Mouse (Mus musculus): ENCODE data around the gene Myo16. TPM values are rescaled to one million over a fixed set of nuclear protein-coding genes. Genes with fewer than 3 reads are reported as not detected.

The Myo16 gene
- total RNA-seq, 2 experiments from 2014 or later, result not detected

DNA sequence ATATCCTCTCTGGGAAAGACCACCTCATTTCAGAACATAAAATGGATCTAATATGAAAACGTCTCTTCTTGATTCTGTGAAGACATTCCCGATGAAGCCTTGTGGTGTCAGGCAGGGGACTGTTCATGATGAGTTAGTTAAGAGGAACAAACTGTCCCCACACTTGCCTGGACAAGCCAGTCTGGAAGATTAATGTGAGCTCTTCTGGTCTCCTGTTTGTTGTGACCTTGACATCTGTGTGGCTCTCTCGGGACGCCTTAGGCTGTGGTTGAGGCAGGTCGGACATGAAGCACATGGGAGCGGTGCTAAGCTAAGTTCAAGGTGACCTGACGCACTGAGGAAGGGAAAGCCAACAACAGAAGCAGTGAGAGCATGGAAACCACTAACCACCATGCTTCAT is 291.3 kb downstream of the Myo16 start:
- no peak for ATAC-seq (replicated peaks; ENCODE audit: low FRiP score, poor library complexity, severe bottlenecking)

DNA sequence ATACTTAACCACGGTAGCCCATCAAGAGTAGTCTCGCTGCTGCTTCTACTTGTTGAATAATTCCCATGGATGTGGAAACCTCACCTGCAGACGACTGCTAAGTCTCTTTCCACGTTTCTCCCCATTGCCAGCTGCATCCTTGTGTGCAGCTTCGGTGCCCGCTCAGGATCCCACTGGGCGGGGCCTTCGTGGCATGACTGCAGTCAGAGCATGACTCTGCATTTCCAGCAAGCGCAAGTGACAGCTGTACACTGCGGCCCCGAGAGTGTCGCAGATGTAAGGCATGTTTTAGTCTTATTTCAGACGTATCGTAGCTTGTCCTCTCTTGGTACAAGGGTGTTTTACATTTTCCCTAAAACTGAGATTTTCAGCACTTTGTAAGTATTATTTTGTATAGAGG is 294.8 kb downstream of the Myo16 start:
- no peak for ATAC-seq (replicated peaks; ENCODE audit: low FRiP score, poor library complexity, severe bottlenecking)

DNA sequence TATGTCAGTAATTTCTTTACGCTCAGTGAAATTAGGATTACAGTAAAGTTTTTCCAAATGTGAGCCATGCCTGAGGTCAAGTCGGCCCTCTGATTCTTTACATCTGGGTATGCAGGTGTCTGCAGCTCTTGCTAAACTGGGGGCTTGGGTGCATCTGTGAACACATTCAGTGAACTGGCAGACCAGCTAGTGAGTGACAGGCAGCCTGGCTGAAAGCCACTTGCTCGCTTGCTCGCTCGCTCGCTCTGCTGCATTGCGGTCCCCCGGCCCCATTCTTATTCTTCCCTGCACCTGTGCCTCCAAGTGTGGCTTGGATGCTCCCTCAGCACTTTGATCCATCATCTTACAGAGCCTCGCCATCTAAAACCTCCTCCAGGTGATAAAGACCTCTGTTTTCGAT is 299.3 kb downstream of the Myo16 start:
- no peak for ATAC-seq (replicated peaks; ENCODE audit: low FRiP score, poor library complexity, severe bottlenecking)

DNA sequence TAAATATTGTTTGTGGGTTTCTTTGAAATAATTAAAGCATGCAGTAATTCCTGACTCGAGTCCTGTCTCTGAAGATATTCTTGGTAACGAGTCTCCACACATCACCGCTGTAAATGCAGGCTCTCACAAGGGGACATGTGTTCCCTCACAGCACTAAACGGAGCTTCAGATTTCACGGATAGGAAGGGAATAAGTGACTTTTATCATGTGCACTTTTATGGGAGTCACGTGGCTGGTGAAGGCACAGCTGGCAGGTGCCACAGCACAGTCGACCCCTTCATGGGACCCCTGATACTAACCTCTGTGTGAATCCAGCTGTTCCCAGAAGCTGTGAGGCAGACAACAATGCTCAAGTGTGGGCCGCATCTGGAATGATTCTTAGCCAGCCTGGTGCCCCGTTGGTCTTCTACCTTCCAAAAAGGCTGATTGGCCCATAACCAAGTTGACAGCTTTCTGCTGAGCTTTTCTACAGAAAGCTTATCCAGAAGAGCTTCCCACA is 304.5 kb downstream of the Myo16 start:
- no peak for ATAC-seq (replicated peaks; ENCODE audit: low FRiP score, poor library complexity, severe bottlenecking)

DNA sequence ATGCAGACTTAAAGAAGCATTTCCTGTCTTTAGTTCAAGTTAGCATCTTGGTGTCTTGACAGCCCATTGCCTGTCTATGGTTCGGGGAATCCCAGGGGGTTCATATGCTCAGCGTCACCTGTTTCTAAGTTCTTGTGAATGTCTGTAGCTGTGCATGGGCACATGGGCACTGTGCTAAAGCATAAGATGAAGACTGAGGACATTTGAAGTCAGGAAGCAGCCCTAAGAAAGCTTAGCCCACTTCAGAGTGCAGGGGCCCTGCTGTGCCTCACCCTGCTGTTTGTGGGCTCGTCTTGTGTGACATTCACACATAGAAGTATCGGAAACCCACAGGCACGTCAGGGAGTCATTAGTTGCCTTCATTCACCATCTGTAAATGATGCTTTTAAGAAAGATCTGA is 308.6 kb downstream of the Myo16 start:
- no peak for ATAC-seq (replicated peaks; ENCODE audit: low FRiP score, poor library complexity, severe bottlenecking)

DNA sequence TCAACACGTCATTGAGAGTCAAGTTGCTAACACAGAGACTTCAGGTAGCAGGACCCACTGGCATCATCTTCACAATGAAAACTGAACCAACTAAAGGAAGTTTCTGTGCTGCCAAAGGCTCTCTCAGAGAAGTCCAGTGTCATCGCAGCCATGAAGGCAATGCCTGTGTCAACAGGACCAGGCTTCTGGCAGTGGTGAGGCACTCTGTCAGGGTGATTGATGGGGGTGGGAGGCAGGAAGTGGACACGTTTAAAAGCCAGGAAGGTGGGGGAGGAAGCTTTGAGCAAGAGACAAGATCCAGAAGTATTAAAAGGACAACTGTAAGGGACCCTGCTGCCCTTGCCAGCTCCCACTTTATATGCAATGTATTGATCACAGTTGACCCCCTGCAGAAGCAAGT is 314.8 kb downstream of the Myo16 start:
- ATAC-seq (replicated peaks; ENCODE audit: low FRiP score, poor library complexity, severe bottlenecking), result no peak

DNA sequence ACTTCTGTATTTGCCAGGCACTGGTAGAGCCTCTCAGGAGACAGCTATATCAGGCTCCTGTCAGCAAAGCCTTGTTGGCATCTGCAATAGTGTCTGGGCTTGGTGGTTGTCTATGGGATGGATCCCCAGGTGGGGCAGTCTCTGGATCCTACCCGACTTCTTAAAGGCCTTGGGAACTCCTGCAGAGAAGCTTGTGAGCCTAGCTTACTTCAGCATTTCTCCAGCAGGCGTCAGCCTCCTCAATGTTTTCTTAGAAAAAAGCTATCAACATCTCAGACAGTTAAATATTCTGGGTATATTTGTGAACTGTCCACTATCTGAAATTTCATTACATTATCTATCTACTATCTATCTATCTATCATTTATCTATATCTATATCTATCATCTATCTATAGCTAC is 315.9 kb downstream of the Myo16 start:
- ATAC-seq (replicated peaks; ENCODE audit: low FRiP score, poor library complexity, severe bottlenecking), result no peak

DNA sequence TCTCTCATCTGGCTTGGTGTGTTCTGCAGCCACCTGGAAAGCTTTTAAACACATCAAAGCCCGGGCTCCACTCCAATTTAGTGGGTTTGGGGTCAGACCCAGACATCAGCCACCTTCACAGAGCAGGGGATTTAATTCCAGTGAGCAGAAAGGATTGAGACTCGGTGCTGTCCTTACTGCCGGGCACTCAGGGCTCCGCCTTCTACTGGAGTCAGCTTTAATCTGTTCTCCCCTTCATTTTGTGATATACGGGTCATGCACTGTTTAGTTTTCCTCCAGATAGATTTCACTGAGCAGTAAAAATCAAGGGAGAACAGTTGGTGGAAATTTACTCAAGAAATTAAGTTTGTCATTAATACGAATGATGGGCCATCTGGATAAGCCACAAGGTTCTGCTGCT is 316.6 kb downstream of the Myo16 start:
- no peak for ATAC-seq (replicated peaks; ENCODE audit: low FRiP score, poor library complexity, severe bottlenecking)

DNA sequence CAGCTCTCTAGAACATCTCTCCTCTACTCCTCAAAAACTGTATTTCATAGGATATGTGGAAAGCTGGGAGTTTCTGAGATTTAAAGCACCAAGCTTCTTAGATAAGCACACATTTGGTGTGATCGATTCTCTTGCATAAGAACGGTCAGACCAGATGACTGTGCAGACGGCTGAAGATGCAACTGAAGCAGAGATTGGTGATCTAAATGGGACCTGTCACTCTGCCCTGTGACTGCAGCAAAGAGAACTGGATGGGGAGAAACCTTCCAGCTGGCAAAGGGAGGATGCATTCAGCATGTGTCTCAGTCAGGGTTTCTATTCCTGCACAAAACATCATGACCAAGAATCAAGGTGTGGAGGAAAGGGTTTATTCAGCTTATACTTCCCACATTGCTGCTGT is 318.7 kb downstream of the Myo16 start:
- no peak for ATAC-seq (replicated peaks; ENCODE audit: low FRiP score, poor library complexity, severe bottlenecking)

DNA sequence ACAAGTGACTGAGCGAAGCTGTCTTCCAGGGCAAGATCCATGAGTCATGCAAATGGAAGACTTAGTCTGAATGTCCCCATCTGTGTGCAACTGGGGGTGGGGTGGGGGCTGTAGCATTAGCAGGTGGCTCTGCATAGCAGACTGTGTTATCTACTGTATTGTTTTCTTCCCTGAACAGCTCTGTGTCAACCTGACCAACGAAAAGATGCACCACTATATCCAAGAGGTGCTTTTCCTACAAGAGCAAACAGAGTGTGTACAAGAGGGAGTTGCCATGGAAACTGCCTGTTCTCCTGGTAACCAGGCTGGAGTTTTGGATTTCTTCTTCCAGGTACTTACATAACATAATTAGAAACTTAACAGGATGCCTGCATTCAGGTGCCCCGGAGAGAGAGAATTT is 320.7 kb downstream of the Myo16 start:
- no peak for ATAC-seq (replicated peaks; ENCODE audit: low FRiP score, poor library complexity, severe bottlenecking)

DNA sequence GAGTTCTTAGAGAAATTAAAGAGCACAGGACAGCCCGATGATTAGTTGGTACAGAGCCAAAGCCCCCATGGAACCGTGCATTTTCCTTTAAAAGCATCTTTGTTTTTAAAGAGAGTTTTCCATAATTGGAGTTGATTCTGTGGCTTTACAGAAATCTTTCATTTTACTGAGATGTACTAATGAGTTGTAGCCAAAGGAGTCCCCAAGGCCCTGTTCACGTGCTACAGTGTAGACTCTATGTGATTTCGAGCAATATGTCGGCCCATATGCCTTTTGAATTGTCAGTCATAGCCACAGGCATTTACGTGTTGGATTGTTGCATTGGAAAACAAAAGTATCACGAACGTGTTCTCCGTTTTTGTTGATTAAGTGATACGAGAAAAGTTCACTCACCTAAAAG is 325.3 kb downstream of the Myo16 start:
- ATAC-seq (replicated peaks; ENCODE audit: low FRiP score, poor library complexity, severe bottlenecking), result no peak

DNA sequence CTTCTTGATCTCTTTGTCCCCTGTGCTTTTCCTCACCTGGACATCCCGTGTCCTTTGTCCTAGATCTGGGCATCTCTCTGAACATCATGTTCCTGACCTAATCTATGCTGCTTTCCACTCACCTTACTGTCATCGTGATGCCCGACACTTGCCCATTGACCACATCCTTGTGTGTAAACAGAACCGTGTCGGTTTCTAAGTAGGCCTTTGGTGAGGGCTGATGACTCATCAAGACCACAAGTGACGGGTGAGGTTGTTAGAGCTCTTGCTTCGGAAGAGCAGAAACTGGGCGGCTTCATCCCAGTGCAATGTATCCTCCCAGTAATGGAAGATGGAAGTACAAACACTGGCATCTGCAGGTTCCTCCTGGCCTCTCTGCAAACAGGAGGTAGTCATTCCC is 327.1 kb downstream of the Myo16 start:
- ATAC-seq (replicated peaks; ENCODE audit: low FRiP score, poor library complexity, severe bottlenecking), result no peak

DNA sequence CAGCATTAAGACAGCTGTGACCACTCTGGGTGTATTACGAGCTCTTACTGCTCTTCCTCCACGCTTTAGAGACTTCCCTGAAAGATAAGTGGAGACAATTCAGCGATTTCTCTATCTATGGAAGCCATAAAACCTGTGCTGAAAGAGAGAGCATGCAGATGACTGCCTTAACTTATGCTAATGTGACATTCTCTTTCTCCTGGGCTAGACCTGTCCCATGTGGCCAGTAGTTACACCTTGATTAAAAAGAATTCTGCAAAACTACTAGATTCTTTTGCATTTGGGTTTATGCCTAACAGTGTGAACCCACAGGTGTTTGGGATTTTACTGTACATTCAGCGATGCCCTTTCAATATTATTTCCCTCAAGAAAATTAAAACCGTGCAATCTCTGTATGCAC is 328.4 kb downstream of the Myo16 start:
- ATAC-seq (replicated peaks; ENCODE audit: low FRiP score, poor library complexity, severe bottlenecking), result no peak

DNA sequence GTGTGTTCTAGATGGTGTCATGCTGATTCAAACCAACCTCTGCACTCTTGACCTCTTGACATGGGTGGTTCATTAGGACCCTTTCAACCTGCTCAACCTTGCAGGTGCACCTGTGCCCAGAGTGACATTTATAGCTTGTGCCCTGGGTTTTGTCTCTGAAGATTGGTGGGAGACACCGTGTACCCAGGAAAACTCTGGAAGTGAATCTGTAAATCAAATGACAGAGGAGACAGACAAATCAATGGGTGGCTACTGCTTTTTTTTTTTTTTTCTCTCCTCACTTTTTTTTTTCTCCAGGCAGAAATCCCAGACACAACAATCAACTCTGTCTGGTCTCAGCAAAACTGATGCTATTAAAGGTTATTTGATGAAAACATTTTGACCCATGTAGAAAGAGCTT is 329.2 kb downstream of the Myo16 start:
- ATAC-seq (replicated peaks; ENCODE audit: low FRiP score, poor library complexity, severe bottlenecking), result no peak

DNA sequence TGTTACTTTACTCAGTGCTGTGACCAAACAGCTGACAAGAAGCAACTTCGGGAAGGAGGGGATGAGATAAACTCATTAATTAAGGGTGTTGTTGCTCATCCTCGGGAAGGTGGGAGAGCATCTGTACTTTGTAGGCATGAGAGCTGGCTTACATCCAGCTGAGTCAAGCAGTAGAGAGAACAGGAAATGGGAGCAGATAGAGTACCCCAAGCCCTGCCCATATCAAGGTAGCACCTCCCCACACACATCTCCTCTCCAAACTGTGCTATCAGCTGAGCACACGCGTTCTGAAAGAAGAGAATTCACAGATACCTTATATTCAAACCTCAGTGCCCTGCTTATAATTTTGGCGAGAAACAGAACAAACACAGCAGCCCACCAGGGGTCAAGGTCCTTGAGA is 330.1 kb downstream of the Myo16 start:
- no peak for ATAC-seq (replicated peaks; ENCODE audit: low FRiP score, poor library complexity, severe bottlenecking)

DNA sequence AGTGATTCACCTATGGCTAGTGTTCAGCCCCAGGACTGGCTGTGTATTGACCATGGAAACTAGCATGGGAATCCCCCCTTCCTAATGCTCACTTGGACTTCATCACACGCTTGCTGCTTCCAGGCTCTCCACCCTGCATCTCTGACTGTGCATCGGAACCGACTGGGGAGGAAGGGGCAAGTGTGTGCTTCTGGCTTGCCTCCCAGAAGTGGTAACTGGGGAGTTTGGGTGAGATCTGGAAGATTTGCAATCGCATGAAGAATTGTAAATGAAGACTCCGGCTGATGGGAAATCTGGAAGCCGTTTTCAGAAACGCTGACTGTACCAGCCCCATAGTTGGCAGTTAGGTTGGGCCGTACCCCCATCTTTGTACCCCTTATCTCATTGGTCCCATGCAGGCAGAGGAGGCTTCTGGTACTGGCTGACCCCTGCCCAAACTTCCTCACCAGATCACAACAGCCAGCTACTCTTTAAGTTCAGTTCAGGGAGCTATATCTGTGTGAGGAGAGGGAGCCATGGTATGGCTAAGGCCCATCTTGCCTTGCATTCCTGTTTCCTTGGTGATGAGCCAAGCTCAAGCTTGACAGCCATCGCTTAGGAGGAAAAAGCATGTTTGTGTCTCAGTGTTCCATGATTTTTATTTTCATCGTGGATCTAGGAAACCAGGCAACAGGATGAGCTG is 336.2 kb downstream of the Myo16 start:
- ATAC-seq (replicated peaks; ENCODE audit: low FRiP score, poor library complexity, severe bottlenecking), result no peak

DNA sequence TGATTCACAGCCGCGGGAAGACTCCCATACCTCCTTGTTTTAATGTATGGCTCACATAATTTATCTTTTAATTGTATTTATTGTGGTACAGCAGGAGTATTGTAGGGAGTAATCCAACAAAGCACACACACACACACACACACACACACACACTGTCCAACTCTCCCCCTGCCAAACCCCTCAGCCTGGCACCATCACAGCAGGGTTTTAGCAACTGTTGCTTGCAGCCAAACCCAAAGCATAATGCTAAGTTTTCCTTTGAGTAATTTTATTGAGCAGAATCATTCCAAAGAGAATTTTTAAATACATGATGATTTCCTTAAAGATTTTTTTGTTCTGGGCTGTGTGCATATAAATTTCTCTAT is 336.7 kb downstream of the Myo16 start:
- no peak for ATAC-seq (replicated peaks; ENCODE audit: low FRiP score, poor library complexity, severe bottlenecking)

DNA sequence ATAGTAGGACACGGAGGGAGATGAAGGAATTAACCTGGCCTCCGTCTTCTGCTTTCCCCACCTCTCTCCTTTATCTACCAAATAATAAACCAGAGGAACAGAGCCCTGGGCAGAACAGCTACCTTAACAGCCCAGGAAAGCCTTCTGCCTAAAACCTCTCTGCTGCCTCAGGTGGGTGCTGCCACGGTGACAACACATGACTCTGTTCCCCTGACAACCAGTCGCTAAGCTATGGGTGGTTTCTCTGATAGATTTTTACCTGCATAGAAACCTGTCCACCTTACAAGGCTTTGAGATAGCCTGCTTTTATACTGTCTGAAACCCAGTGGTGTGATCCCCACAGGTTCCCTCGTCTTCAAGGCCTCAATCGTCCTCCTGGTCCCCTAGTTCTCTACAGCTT is 337.2 kb downstream of the Myo16 start:
- no peak for ATAC-seq (replicated peaks; ENCODE audit: low FRiP score, poor library complexity, severe bottlenecking)

DNA sequence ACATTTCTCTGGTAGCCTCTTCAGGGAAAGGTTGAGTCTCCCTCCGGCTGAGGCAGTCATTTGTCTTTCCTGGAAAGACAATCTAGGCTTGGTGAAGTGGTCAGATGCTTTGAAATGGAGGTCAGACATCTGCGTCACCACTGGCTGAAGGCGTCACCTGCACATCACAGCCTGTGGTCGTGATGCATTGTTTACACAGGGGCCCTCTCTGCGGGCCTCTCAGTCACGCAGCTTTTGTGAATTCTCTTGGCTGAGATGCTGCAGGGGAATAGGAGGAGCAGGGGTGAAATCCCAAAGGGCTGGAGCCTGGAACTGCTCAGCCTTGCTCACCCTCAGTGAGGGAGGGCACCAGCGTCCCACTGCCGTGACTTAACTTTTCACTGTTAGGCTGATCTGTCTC is 346.1 kb downstream of the Myo16 start:
- ATAC-seq (replicated peaks; ENCODE audit: low FRiP score, poor library complexity, severe bottlenecking), result no peak

DNA sequence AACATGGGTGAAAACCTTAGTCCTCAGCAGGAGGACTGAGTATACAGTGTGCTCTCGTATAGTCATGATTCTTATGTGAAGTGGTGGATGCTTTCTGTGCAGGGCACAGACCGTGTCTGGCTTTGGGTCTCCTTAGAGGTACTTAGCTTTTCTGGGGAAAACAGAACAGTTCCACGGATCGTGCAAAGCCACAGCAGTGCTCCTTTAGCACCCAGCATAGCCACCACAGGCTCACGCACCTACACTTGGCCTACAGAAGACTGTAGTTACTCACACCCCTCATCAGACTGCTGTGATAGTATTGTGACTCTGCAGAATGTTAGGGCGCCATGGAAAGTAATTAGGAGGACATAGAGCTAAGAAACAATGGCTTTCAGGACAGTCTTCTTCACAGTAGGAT is 346.8 kb downstream of the Myo16 start:
- no peak for ATAC-seq (replicated peaks; ENCODE audit: low FRiP score, poor library complexity, severe bottlenecking)

DNA sequence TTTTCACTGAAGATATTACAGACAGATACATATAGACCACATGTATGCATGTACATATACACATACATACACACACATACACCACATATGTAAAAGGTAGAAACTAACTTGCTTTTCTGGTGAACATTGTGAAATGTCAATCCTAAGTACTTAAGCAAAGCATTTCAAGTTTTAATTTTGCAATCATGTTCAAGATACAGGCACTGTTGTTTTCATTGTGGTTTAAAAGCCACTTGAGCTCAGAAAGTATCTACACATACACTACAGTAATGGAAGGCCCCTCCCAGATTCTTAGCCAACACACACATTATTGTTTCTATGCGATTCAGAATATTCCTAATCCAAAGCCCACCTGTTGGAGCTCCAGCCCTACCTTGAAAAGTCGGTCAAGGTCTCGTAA is 348.0 kb downstream of the Myo16 start:
- ATAC-seq (replicated peaks; ENCODE audit: low FRiP score, poor library complexity, severe bottlenecking), result no peak

DNA sequence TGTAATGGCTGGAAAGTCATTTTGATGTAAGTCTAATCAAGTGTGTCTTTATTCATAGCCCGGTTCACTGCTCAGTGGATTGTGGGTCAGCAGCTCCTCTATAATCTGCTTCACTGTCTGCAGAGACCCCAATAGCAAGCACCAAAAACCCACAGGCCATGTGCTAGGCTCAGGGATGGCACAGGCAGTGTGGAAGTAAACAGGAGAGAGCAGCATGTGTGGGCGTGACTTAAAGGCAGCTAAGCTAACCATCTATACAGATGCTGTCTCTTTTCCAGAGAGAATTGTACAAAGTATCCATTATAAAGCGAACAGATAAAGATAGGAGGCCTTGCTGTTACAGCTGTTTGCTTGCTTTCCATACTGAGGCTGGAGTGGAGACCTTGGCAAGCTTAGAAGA is 358.4 kb downstream of the Myo16 start:
- no peak for ATAC-seq (replicated peaks; ENCODE audit: low FRiP score, poor library complexity, severe bottlenecking)

All from erythroblast, adult 5-6 weeks (primary cell).